Mouse (Mus musculus) heart, embryonic 16.5 days (tissue): Measurements from ENCODE around the gene Cyct. TPM values are rescaled to one million over a fixed set of nuclear protein-coding genes. Genes with fewer than 3 reads are reported as not detected.
A peak's percentile ranks its signal among the peaks of the same experiment; 100 is the strongest.

Experiments
- ATAC-seq: fragments of 200-750 bp; cut with Nextera tagmentation; replicated peaks from 2 replicates; pipeline ENCODE4 v1.8.0; 2017; ENCODE audit warnings: moderate number of reproducible peaks; ENCODE audit not compliant: insufficient read depth, low FRiP score; ENCODE audit errors: extremely low read depth
- H3K27ac ChIP-seq: fragments of 300-500 bp; sonication (generic); 2 replicates; pipeline ENCODE4 v1.5.1; 2014; ENCODE audit warnings: mild to moderate bottlenecking, low read length, control low read depth, moderate library complexity
- H3K27me3 ChIP-seq: fragments of 300-500 bp; sonication (generic); 2 replicates; pipeline ENCODE4 v1.6.1; 2014; ENCODE audit warnings: low read length, mixed read lengths; ENCODE audit not compliant: control insufficient read depth, insufficient read depth
- H3K36me3 ChIP-seq: fragments of 300-500 bp; sonication (generic); 2 replicates; pipeline ENCODE4 v1.6.1; 2014; ENCODE audit not compliant: control insufficient read depth, insufficient read depth
- H3K4me1 ChIP-seq: fragments of 300-500 bp; sonication (generic); 2 replicates; pipeline ENCODE4 v1.6.1; 2014; ENCODE audit warnings: low read length, mixed read lengths; ENCODE audit not compliant: control insufficient read depth, insufficient read depth
- H3K4me2 ChIP-seq: fragments of 300-500 bp; sonication (generic); 2 replicates; pipeline ENCODE4 v1.6.1; 2014; ENCODE audit warnings: low read depth, mild to moderate bottlenecking, control low read depth, low read length
- H3K4me3 ChIP-seq: fragments of 300-500 bp; sonication (generic); 2 replicates; pipeline ENCODE4 v1.5.1; 2014; ENCODE audit warnings: mild to moderate bottlenecking, control low read depth, low read length
- H3K9ac ChIP-seq: fragments of 300-500 bp; sonication (generic); 2 replicates; pipeline ENCODE4 v1.6.1; 2014; ENCODE audit warnings: low read length, control low read depth
- H3K9me3 ChIP-seq: fragments of 300-500 bp; sonication (generic); replicated peaks from 2 replicates; pipeline ENCODE4 v1.6.1; 2016; ENCODE audit warnings: low read length; ENCODE audit not compliant: control insufficient read depth
- WGBS: fragments of 180-500 bp; shearing (Covaris S2); extraction: QIAGEN DNeasy Blood & Tissue Kit; methylation state at CpG from one replicate; pipeline ENCODE4 v1.1.7; 2014; 5-methylcytosine and 5-hydroxymethylcytosine counted together
- polyA plus RNA-seq: library from polyadenylated mRNA; unstranded; fragments of >200 nt; fragmentation: Nextera tagmentation; extraction: Ambion mirVana; gene quantifications from 2 replicates; pipeline ENCODE4 v1.2.1, GENCODE M21; 2015

Cyct gene
- 0.54 TPM in 1 of 2 replicates, not detected in the other for polyA plus RNA-seq

GRCm38 (mm10) chr2:76360226-76360625 is at the start of gene Cyct:
Gene Cyct (minus strand): TSS chr2:76360450.
- no peaks in the 10 kb centered on the region for H3K4me1 ChIP-seq
- H3K4me3 ChIP-seq: no peak within 1 kb of the TSS
- ATAC-seq: no peak
- no peaks in the 10 kb centered on the region for H3K27me3 ChIP-seq
- H3K36me3 ChIP-seq: no peaks in the 10 kb centered on the region
- no peak within 1 kb of the TSS for H3K9ac ChIP-seq
- no peak within 1 kb of the TSS for H3K27ac ChIP-seq
- WGBS: 77% methylated on average over 11 of the region's 11 CpGs
- 0 out of 2 replicates have a peak, but pooled peaks cover 2% of the 10 kb centered on the region for H3K9me3 ChIP-seq
- H3K4me2 ChIP-seq: no peak within 1 kb of the TSS

- no peak overlapping the region for H3K4me3 ChIP-seq
- H3K9ac ChIP-seq: no peak overlapping the region
- H3K27ac ChIP-seq: no peak overlapping the region
- no peaks in the 10 kb centered on the region for H3K9me3 ChIP-seq
- H3K4me2 ChIP-seq: no peak overlapping the region
- H3K36me3 ChIP-seq: no peaks in the 10 kb centered on the region
- ATAC-seq: no peak
- 82% methylated on average over 2 of the region's 2 CpGs for WGBS
- H3K27me3 ChIP-seq: no peaks in the 10 kb centered on the region
- peaks cover 6% of the 10 kb centered on the region; the same call in 1 of the 2 replicates for H3K4me1 ChIP-seq
Measured at GRCm38 (mm10) chr2:76409986-76410385, 49.7 kb upstream of the Cyct start.

GRCm38 (mm10) chr2:76409526-76409925 is 49.3 kb upstream of the Cyct start:
- no peaks in the 10 kb centered on the region for H3K9me3 ChIP-seq
- WGBS: 71% methylated on average over 1 of the region's 1 CpGs
- no peak overlapping the region for H3K9ac ChIP-seq
- ATAC-seq: no peak
- H3K27me3 ChIP-seq: peaks cover 3% of the 10 kb centered on the region; the same call in 1 of the 2 replicates
- H3K4me3 ChIP-seq: no peak overlapping the region
- peaks cover 6% of the 10 kb centered on the region; the same call in 1 of the 2 replicates for H3K4me1 ChIP-seq
- H3K36me3 ChIP-seq: no peaks in the 10 kb centered on the region
- no peak overlapping the region for H3K27ac ChIP-seq
- no peak overlapping the region for H3K4me2 ChIP-seq

- Histone ChIP-seq H3K9ac (peak overlapping the region; percentile 78), H3K27ac (no peak overlapping the region), H3K4me3 (peak overlapping the region; percentile 76), H3K4me2 (peak overlapping the region; percentile 84), H3K36me3 (no peaks in the 10 kb centered on the region), H3K4me1 (peaks cover 6% of the 10 kb centered on the region; the same call in 1 of the 2 replicates), H3K27me3 (peaks cover 5% of the 10 kb centered on the region; the same call in 1 of the 2 replicates), H3K9me3 (no peaks in the 10 kb centered on the region)
- WGBS: under 1% methylated on average over 48 of the region's 49 CpGs
- peak; percentile 64 for ATAC-seq
Measured at GRCm38 (mm10) chr2:76406937-76407441, 46.7 kb upstream of the Cyct start.

- H3K4me2 ChIP-seq: peak within 1 kb of the TSS; percentile 84
- H3K4me1 ChIP-seq: peaks cover 6% of the 10 kb centered on the region; the same call in 1 of the 2 replicates
- no peaks in the 10 kb centered on the region for H3K9me3 ChIP-seq
- under 1% methylated on average over 83 of the region's 89 CpGs for WGBS
- H3K4me3 ChIP-seq: peak within 1 kb of the TSS; percentile 76
- H3K9ac ChIP-seq: peak within 1 kb of the TSS; percentile 78
- peak; percentile 93 for ATAC-seq
- peak within 1 kb of the TSS; percentile 35; the same call in 1 of the 2 replicates for H3K27ac ChIP-seq
- H3K36me3 ChIP-seq: no peaks in the 10 kb centered on the region
- H3K27me3 ChIP-seq: peaks cover 5% of the 10 kb centered on the region; the same call in 1 of the 2 replicates
Measured at GRCm38 (mm10) chr2:76406151-76406936, 46.1 kb upstream of the Cyct start, which contains the start of gene Osbpl6. Gene Osbpl6 (plus strand): TSS chr2:76406508.

- Histone ChIP-seq H3K4me1 (peaks cover 6% of the 10 kb centered on the region; the same call in 1 of the 2 replicates), H3K4me2 (peak overlapping the region; percentile 84), H3K27me3 (peaks cover 5% of the 10 kb centered on the region; the same call in 1 of the 2 replicates), H3K4me3 (peak overlapping the region; percentile 76), H3K9me3 (no peaks in the 10 kb centered on the region), H3K27ac (peak overlapping the region; percentile 35; the same call in 1 of the 2 replicates), H3K36me3 (no peaks in the 10 kb centered on the region), H3K9ac (peak overlapping the region; percentile 78)
- ATAC-seq: 0 out of 2 replicates have a peak, but pooled peaks have one; percentile 10
- 5% methylated on average over 15 of the region's 15 CpGs for WGBS
Measured at GRCm38 (mm10) chr2:76405596-76406150, 45.4 kb upstream of the Cyct start.

- ATAC-seq: no peak
- H3K9me3 ChIP-seq: no peaks in the 10 kb centered on the region
- no peaks in the 10 kb centered on the region for H3K4me1 ChIP-seq
- peaks cover 5% of the 10 kb centered on the region; the same call in 1 of the 2 replicates for H3K27me3 ChIP-seq
- H3K27ac ChIP-seq: no peak overlapping the region
- H3K4me2 ChIP-seq: no peak overlapping the region
- no peak overlapping the region for H3K9ac ChIP-seq
- H3K36me3 ChIP-seq: no peaks in the 10 kb centered on the region
- H3K4me3 ChIP-seq: no peak overlapping the region
Measured at GRCm38 (mm10) chr2:76400178-76400577, 39.9 kb upstream of the Cyct start.

GRCm38 (mm10) chr2:76386531-76386930 is 26.3 kb upstream of the Cyct start:
- H3K27ac ChIP-seq: no peak overlapping the region

GRCm38 (mm10) chr2:76378646-76379045 is 18.4 kb upstream of the Cyct start:
- H3K9ac ChIP-seq: no peak overlapping the region
- H3K4me1 ChIP-seq: no peaks in the 10 kb centered on the region
- H3K4me2 ChIP-seq: no peak overlapping the region
- H3K27me3 ChIP-seq: no peaks in the 10 kb centered on the region
- ATAC-seq: no peak
- H3K36me3 ChIP-seq: peaks cover 48% of the 10 kb centered on the region
- no peak overlapping the region for H3K4me3 ChIP-seq
- H3K9me3 ChIP-seq: no peaks in the 10 kb centered on the region
- no peak overlapping the region for H3K27ac ChIP-seq
- 91% methylated on average over 19 of the region's 19 CpGs for WGBS

More at GRCm38 (mm10) chr2:76386531-76386930, 26.3 kb upstream of the Cyct start:
- Histone ChIP-seq H3K4me2 (no peak overlapping the region), H3K4me3 (no peak overlapping the region), H3K4me1 (no peaks in the 10 kb centered on the region), H3K9me3 (no peaks in the 10 kb centered on the region), H3K36me3 (peaks cover 19% of the 10 kb centered on the region), H3K27me3 (no peaks in the 10 kb centered on the region), H3K9ac (no peak overlapping the region)
- no peak for ATAC-seq
